13 mouse cellular contexts compared by ENCODE assay signal in the genomic region with DNA sequence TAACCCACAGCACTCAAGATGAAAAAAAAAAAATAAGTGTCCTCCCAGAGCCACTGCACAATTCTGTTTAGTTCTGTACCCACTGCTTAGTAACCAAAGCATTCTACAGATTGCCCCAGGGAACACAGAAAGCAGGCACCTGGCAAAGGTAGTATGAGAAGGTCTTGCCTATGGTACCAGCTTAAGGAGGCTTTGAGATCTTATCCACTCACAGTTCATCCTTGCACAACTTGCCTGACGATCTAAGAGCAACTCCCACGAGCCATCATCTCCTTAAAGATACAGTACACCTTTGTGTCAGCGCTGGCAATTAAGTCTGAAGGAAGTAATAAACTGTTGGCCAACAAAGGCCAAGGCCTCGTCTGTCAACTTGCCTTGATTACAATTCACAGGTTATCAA.
"Had no signal": no experiment of that assay in that cellular context is flagged by ENCODE, and none has a peak within 500 bp of the region (broad histone marks: within the 10 kb centered on the region; RNA-seq: fewer than 3 reads in every experiment).

No protein-coding gene starts in this region.

- H3K9me3 ChIP-seq: limb, embryonic 10.5 days; midbrain, embryonic 10.5 days; stomach, embryonic 15.5 days had no signal

- ATAC-seq: intestine, embryonic 16.5 days had no signal

- H3K4me3 ChIP-seq: limb, embryonic 10.5 days; midbrain, embryonic 10.5 days; stomach, embryonic 15.5 days had no signal

- H3K27ac ChIP-seq: limb, embryonic 10.5 days; stomach, embryonic 15.5 days had no signal

- H3K27me3 ChIP-seq: stomach, embryonic 15.5 days had no signal

- H3K4me2 ChIP-seq: liver, embryonic 11.5 days; lung, embryonic 14.5 days; stomach, embryonic 15.5 days had no signal

- H3K36me3 ChIP-seq: limb, embryonic 10.5 days; midbrain, embryonic 10.5 days; stomach, embryonic 15.5 days had no signal

- H3K4me1 ChIP-seq: stomach, embryonic 15.5 days had no signal

- DNase-seq: kidney, adult 8-10 months; kidney, postnatal 14 days; lung, embryonic 14.5 days; lung, postnatal 10 days; lung, postnatal 4 days; right cerebral cortex, postnatal 14 days; thymus, adult 2 months; thymus, postnatal 25 days had no signal

- H3K9ac ChIP-seq: lung, embryonic 14.5 days; stomach, embryonic 15.5 days had no signal
